Mouse (Mus musculus) pancreas, adult 10 weeks (tissue): ENCODE results near the gene Prdx5. TPM values are rescaled to one million over a fixed set of nuclear protein-coding genes. Genes with fewer than 3 reads are reported as not detected.

Source experiments
- polyA plus RNA-seq: library from polyadenylated mRNA; stranded (reverse); fragments of 350-450 nt; fragmentation: Illumina TruSeq; extraction: RNeasy Lipid Tissue Mini Kit (QIAGEN cat#74804); gene quantifications from one replicate; pipeline ENCODE4 v1.2.3, GENCODE M21; 2015; ENCODE audit warnings: low read depth, low replicate concordance; ENCODE audit not compliant: insufficient read depth

Gene Prdx5
- polyA plus RNA-seq, result 34.0 TPM

DNA sequence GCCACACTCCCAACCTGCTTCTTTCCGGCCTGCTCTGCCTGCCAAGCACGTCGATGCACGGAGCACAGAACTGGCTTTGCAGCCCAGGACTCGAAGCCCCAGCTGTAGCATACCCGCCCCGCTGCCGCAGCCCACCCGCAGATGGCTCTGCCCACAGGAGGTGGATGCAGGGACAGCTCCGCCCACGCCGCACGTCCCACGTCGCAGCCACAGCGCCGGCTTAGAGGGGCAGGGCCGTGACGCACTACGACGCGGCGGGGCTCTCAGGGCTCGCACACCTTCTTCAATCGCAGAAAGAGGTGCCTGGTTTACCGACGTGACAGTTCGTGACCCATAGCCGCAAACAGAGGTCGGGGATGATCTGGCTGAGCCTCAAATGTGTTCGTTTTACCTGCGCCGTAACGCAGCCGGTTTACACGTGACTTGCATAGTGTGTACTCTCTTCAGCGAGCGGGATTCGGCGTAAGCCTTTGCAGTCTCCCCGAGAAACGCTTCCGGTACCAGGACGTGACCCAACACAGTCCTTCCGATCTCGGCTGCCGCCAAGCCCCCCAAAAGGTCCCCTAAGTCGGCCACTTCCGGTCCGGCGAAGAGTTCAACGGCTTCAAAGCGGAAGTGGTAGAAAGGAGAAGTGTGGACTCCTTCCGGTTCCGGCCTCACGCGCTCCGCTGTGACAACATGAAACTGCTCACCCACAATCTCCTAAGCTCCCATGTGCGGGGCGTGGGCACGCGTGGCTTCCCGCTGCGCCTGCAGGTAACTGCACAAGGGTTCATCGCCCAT lies at the start of gene Prdx5, which contains the start of gene Trmt112:
Gene Prdx5, minus strand, starts transcription at position 600 of the 783 bp plus-strand sequence.
Gene Trmt112, plus strand, starts transcription at position 192 of the 783 bp plus-strand sequence.

DNA sequence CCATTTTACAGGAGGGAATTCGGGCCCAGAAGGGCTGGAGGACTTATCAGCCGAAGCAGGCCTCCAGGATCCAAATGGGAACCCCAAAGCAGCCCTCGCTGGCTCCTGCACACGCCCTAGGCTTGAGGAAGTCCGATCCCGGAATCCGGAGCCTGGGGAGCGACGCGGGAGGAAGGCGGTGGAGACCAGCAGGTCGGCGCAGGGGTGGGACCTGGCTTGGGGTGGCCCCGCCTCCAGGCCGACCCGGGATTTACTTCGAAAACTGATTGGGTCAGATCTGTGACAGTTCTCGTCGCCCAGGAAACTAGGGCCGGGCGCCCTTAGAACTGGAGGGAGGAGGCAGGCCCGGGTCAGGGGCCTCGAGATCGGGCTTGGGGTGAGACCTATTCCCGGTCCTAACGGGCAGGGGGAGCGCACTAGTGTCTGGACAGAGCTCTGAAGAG lies 32.4 kb upstream of the Prdx5 start, which contains the start of gene Gpr137:
Gene Gpr137, minus strand, starts transcription at position 232 of the 443 bp plus-strand sequence.

DNA sequence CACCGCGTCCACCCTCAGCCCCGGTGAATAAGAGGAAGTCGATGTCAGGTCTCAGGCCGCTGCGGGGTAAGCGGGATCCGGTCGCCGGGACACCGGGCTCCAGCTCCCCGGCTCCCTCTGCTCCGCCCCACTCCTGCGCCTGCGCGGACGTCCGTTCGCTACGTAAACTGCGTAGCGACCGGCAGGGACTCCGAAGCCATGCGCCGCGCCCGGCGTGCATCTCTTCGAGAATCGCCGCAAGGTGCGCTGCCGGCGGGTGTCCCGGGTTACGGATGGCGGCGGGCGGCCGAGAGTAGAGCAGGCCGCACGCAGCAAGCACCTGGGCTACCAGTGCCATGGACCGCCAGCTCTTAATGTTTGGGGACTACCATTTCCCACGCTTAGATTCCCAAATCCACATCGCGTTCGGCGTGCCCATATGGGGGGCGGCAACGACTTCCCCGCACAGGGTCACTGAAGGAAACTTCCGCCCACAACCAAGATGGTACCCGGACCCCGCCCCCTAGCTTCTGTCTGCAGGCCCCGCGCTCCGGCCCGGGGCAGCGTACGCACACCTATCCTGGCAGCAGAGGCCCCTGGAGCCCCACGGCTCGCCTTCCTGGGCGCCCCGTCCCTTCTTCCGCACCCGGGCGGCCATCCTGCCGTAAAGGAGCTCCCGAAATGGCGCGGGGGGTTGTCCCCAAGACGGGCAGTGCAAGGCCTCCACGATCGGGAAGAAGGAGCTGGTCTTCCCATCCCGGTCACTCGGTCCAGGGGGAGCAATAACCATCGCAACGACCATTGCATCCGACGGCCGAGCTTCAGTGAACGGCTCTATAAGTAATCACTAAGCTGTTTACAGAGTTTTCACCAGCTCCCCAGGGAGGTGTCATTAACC lies 31.7 kb upstream of the Prdx5 start, which contains the start of gene Bad:
Gene Bad, plus strand, starts transcription at position 490 of the 877 bp plus-strand sequence.

DNA sequence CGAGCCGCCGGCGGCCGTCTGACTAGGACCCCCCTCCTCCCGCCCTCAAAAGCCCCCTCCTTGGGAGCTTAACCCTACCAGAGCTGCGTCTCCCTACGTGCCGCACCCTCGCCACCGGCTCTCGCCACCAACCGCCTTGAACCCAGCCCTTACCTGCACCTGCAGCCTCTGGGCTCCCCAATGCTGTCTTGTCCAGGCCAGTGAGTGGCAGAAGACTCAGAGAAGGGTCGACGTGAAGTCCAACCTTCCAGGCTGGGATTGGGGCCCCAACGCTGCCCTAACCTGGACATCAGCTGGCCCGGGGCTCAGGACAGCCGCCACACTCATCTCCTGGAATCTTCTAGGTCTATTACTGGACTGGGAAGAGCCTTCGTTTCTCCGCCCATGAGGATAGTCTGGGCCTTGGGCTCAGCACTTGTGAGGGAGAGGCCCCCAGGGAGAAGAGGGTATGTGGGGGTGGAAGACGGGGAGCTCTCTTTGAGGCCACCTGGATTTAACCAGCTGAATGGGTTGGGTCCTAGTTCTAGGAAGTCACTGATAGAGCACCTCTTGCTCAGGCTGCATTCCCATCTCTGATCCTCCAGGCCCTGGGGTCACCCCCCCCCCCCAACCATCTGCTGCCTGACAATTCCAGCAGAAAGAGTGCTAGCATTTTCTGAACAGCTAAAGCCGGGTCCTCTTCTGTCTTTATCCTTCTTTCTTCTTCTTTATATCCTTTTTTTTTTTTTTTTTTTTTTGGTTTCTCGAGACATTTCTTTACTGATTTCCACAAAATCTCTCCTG lies 24.5 kb upstream of the Prdx5 start, which contains the start of gene Kcnk4:
Gene Kcnk4, minus strand, starts transcription at position 321 of the 783 bp plus-strand sequence.

DNA sequence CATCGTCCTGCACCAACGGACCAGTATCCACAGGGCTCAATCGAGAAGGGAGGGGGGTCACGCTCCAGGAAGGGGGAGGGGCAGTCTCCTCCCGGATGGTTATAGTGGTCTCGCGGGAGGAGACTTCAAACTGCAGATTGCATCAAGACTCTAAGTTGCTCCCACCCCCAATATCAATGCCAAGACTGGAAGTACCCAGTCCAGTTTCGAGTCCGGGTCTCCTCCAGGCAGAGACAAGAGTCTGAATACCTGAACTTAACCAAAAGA lies 15.3 kb upstream of the Prdx5 start, which contains the start of gene Catsperz:
Gene Catsperz, minus strand, starts transcription at position 74 of the 267 bp plus-strand sequence.

DNA sequence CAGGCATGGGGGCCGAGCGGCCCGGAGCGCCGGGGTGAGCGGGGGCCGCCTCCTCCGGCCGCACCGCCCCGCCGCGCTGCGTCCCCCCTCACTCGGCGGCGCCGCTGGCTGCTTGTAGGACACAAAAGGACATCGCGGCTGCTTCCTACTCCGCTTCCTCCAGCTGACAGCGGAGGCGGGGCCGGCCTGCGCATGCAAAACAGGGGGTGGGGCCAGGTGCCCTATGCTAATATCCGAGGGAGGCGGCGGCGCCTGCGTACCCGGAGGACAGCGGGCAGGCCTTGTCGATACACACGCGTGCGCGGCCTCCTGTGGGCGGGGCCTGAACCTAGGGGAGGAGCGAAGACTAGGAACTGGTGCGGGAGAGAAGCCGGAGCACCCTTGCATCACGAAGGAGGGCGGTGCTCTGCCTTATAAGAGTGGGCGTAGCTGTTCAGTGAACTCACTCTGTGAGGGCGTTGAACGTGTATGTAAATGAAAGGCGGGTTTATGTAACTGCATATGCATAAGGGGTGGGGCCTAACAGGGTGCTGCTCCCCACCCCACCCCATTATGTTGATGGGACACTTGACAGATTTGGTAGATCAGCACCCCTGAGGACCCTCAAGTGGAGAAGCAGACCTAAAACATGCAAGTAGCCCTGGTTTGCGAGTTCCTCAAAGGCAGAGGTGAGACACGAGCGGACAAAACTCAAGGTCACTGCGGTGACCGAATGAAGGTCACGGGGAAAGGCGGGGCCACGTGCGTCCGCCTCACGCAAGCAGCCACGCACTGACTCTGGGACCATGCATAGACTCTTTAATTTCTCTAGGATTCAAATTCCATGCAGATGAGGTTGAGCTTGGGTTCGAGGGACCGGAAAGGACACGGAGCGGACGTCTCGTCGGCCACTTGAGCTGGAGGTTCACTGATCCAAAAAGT lies 12.0 kb upstream of the Prdx5 start, which contains the start of gene Esrra:
Gene Esrra, minus strand, starts transcription at position 167 of the 921 bp plus-strand sequence.

DNA sequence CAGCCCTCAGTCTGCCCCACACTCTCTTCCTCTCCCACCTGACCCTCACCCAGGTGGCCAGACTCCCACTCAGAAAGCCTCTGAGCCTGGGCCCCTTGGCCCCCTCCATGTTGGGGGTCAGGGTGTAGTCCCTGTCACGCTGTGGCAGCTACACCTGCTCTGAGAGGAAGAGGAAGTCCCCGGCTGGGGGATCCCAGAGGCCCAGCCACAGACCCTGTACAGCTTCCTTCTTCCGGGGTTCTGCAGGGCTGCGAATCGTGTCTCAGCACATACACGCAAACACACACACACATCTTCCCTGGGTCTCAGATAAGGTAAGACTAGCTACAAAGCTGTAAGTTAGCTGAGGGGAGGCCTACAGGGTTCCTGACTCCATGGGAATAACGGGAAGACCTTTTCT lies 51.9 kb downstream of the Prdx5 start, which contains the start of gene Ccdc88b:
Gene Ccdc88b, minus strand, starts transcription at position 181 of the 400 bp plus-strand sequence.

Other genes with a start within 250 kb of the Prdx5 start
- 5.0 TPM for gene Rps6ka4, start 69.5 kb downstream of the Prdx5 start, polyA plus RNA-seq
- 1.2 TPM for gene Ccdc88b, start 51.9 kb downstream of the Prdx5 start, polyA plus RNA-seq
- gene Trmt112, start 408 bp downstream of the Prdx5 start, polyA plus RNA-seq, result 23.1 TPM
- gene Esrra, start 11.7 kb upstream of the Prdx5 start, polyA plus RNA-seq, result 7.1 TPM
- gene Catsperz, start 15.3 kb upstream of the Prdx5 start, polyA plus RNA-seq, result not detected
- gene Kcnk4, start 24.4 kb upstream of the Prdx5 start, polyA plus RNA-seq, result not detected
- 7.5 TPM for gene Bad, start 31.8 kb upstream of the Prdx5 start, polyA plus RNA-seq
- gene Gpr137, start 32.4 kb upstream of the Prdx5 start, polyA plus RNA-seq, result 29.3 TPM
- gene Ppp1r14b, start 64.9 kb upstream of the Prdx5 start, polyA plus RNA-seq, result 50.5 TPM
- gene Plcb3, start 66.4 kb upstream of the Prdx5 start, polyA plus RNA-seq, result 13.1 TPM
- gene Fkbp2, start 70.4 kb upstream of the Prdx5 start, polyA plus RNA-seq, result 89.4 TPM
- gene Vegfb, start 77.5 kb upstream of the Prdx5 start, polyA plus RNA-seq, result 14.7 TPM
- gene Dnajc4, start 82.5 kb upstream of the Prdx5 start, polyA plus RNA-seq, result 15.7 TPM
- 47.9 TPM for gene Nudt22, start 86.0 kb upstream of the Prdx5 start, polyA plus RNA-seq
- gene Trpt1, start 86.0 kb upstream of the Prdx5 start, polyA plus RNA-seq, result 6.4 TPM
- gene Fermt3, start 109.4 kb upstream of the Prdx5 start, polyA plus RNA-seq, result 2.3 TPM
- 15.0 TPM for gene Stip1, start 129.9 kb upstream of the Prdx5 start, polyA plus RNA-seq
- gene Macrod1, start 146.7 kb upstream of the Prdx5 start, polyA plus RNA-seq, result 9.8 TPM
- 0.54 TPM for gene Flrt1, start 195.6 kb upstream of the Prdx5 start, polyA plus RNA-seq